Mouse (Mus musculus): Measurements from ENCODE around the gene 4833439L19Rik.

- TF ChIP-seq GATA1 (IDR thresholded peaks at IDR 0.05; ENCODE audit: low read length) (no peak), TAL1 (IDR thresholded peaks at IDR 0.05; ENCODE audit: low read length) (no peak)
These were observed 62.0 kb downstream of the 4833439L19Rik start for GRCm38 (mm10) chr13:54503278-54503603.
